Mouse (Mus musculus) kidney, embryonic 16.5 days (tissue): Measurements from ENCODE around the gene Chrna9. TPM values are rescaled to one million over a fixed set of nuclear protein-coding genes. Genes with fewer than 3 reads are reported as not detected.

Experiments used
- ATAC-seq: fragments of 200-750 bp; cut with Nextera tagmentation; 2 replicates; pipeline ENCODE4 v1.8.0; 2017; ENCODE audit warnings: moderate TSS enrichment; ENCODE audit not compliant: low FRiP score, low TSS enrichment
- H3K27ac ChIP-seq: fragments of 300-500 bp; sonication (generic); 2 replicates; pipeline ENCODE4 v1.5.1; 2014; ENCODE audit warnings: low read length
- H3K27me3 ChIP-seq: fragments of 300-500 bp; sonication (generic); 2 replicates; pipeline ENCODE4 v1.6.1; 2014; ENCODE audit warnings: low read length, control low read depth, mixed read lengths; ENCODE audit not compliant: insufficient read depth
- H3K36me3 ChIP-seq: fragments of 300-500 bp; sonication (generic); 2 replicates; pipeline ENCODE4 v1.6.1; 2014; ENCODE audit warnings: low read length, control low read depth, mixed read lengths; ENCODE audit not compliant: insufficient read depth
- H3K4me1 ChIP-seq: fragments of 300-500 bp; sonication (generic); 2 replicates; pipeline ENCODE4 v1.6.1; 2014; ENCODE audit warnings: low read length, control low read depth, mixed read lengths; ENCODE audit not compliant: insufficient read depth
- H3K4me2 ChIP-seq: fragments of 300-500 bp; sonication (generic); replicated peaks from 2 replicates; pipeline ENCODE4 v1.6.1; 2014; ENCODE audit warnings: low read depth, low read length
- H3K4me3 ChIP-seq: fragments of 300-500 bp; sonication (generic); 2 replicates; pipeline ENCODE4 v1.5.1; 2014; ENCODE audit warnings: mild to moderate bottlenecking, low read length
- H3K9ac ChIP-seq: fragments of 300-500 bp; sonication (generic); replicated peaks from 2 replicates; pipeline ENCODE4 v1.6.1; 2014; ENCODE audit warnings: low read length
- H3K9me3 ChIP-seq: fragments of 300-500 bp; sonication (generic); 2 replicates; pipeline ENCODE4 v1.6.1; 2016; ENCODE audit warnings: low read length, control low read depth
- WGBS: fragments of 180-500 bp; shearing (Covaris S2); extraction: QIAGEN DNeasy Blood & Tissue Kit; methylation state at CpG from one replicate; pipeline ENCODE4 v1.1.7; 2014; 5-methylcytosine and 5-hydroxymethylcytosine counted together
- polyA plus RNA-seq: library from polyadenylated mRNA; unstranded; fragments of >200 nt; fragmentation: Nextera tagmentation; extraction: Ambion mirVana; gene quantifications from 2 replicates; pipeline ENCODE4 v1.2.1, GENCODE M21; 2015

The Chrna9 gene
- polyA plus RNA-seq, 1 experiment from 2014 or later = 0.30 TPM

DNA sequence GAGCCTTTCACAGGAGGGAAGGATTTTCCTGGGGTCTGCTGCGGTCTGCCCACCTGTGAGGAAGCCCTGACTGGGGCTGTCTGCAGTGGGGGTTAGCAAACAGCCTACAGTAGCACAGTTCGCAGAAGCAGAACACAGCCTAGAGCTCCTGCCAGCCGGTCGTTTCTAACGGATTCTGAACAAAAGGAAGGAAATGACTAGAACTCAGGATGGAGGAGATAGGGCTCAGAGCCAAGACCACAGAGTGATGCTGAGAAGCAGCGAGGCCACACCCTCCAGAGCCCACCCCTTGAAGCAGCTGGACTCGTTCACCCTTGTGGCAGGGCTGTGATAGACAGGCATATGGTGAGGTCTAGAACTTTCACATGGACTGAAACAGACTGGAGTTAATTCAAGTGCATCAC lies 33.9 kb upstream of the Chrna9 start:
- ATAC-seq = peak; percentile 49; the same call in 1 of the 2 replicates
- H3K4me2 ChIP-seq = no peak overlapping the region
- no peak overlapping the region for H3K4me3 ChIP-seq
- H3K27me3 ChIP-seq = no peaks in the 10 kb centered on the region
- H3K36me3 ChIP-seq = no peaks in the 10 kb centered on the region
- no peaks in the 10 kb centered on the region for H3K4me1 ChIP-seq
- 53% methylated on average over 7 of the region's 7 CpGs for WGBS
- peaks cover 29% of the 10 kb centered on the region for H3K9me3 ChIP-seq
- H3K9ac ChIP-seq = no peak overlapping the region
- no peak overlapping the region for H3K27ac ChIP-seq

DNA sequence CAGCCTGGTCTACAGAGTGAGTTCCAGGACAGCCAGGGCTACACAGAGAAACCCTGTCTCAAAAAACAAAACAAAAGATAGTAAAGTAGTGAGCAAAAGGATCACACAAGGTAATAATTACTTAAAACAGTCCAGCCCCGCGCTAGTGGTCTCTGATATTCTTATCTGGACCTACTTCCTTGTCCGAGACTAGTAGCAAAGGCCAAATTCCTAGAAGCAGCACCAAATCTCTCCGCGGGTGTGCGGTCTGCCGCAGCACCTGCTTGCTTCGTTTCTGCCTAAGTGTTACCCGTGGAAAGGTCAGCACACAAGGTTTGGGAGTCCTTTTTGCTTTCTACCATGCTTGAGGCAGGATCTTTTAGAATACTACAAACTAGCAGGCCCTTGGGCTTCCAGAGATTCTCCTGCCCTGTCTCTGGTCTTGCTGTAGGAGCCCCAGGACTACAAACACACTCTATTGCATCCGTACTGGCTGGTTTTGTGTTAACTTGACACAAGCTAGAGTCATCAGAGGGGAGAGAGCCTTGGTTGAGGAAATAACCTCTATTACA lies 32.8 kb upstream of the Chrna9 start:
- Histone ChIP-seq H3K4me2 (no peak overlapping the region), H3K9me3 (peaks cover 29% of the 10 kb centered on the region), H3K4me3 (no peak overlapping the region), H3K36me3 (no peaks in the 10 kb centered on the region), H3K4me1 (no peaks in the 10 kb centered on the region), H3K9ac (no peak overlapping the region), H3K27me3 (no peaks in the 10 kb centered on the region), H3K27ac (no peak overlapping the region)
- 95% methylated on average over 10 of the region's 10 CpGs for WGBS
- no peak for ATAC-seq

DNA sequence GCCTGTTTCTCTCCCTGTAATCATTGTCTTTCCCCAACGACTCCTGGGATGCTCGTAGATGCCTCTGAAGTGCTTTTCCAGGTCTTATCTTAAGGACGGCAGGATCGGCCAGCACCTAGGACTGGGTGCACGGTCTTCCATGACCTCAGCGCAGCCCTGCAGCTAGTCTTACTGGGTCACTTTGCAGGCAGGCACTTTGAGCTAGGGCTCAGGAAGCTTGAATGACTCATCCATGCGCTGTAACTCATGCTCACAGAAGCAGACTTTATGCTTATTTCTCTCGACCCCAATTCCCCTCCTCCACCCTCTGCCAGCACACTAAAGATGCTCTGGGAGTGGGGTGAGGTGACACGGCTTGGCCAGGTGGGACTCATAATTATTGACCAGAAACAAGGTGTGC lies 31.9 kb upstream of the Chrna9 start:
- no peak for ATAC-seq
- H3K36me3 ChIP-seq = no peaks in the 10 kb centered on the region
- WGBS = 93% methylated on average over 9 of the region's 9 CpGs
- no peak overlapping the region for H3K9ac ChIP-seq
- H3K4me1 ChIP-seq = no peaks in the 10 kb centered on the region
- H3K9me3 ChIP-seq = peaks cover 29% of the 10 kb centered on the region
- H3K4me3 ChIP-seq = no peak overlapping the region
- H3K27ac ChIP-seq = no peak overlapping the region
- H3K27me3 ChIP-seq = no peaks in the 10 kb centered on the region
- no peak overlapping the region for H3K4me2 ChIP-seq

DNA sequence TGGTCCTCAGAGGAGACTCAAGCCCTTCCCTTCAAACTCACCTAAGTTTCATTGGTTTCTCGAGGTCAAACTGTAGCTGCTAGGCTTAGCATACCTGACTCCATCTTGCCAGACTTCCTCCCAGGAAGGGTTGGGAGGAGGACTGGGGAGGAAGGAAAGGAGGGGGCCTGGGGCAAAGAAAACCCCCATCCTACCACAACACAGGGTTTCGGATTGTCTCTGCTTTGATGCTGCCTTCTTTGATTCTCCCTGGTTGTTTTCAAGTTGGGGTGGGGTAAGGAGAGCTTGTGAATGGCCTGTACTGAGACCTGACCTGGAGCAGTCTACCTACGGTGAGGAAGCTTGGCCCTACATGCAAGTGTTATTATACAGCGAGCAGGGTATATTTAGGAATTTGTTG lies 30.2 kb upstream of the Chrna9 start:
- H3K4me1 ChIP-seq = no peaks in the 10 kb centered on the region
- peaks cover 29% of the 10 kb centered on the region for H3K9me3 ChIP-seq
- no peak for ATAC-seq
- H3K9ac ChIP-seq = no peak overlapping the region
- no peak overlapping the region for H3K4me3 ChIP-seq
- H3K27me3 ChIP-seq = no peaks in the 10 kb centered on the region
- H3K36me3 ChIP-seq = no peaks in the 10 kb centered on the region
- WGBS = 91% methylated on average over 4 of the region's 4 CpGs
- H3K27ac ChIP-seq = no peak overlapping the region
- H3K4me2 ChIP-seq = no peak overlapping the region

DNA sequence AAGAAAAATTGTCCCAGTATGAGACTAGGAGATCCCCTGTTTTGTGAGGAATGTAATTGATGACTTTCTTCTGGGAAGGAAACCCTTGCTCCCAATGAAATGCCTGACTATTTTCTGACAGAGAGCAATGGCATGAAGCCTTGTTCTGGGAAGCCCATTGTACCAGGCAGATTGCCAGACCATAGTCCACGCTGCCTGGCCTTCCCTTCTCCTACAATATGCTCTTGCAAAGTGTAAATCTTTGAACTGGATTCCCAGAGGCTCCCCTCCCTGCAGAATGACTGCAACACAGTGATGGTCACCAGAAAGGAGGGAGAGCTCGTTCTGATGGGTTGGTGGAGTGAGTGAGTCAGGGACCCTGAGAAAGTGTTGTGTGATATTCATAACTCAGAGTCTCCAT lies 26.0 kb upstream of the Chrna9 start:
- no peak overlapping the region for H3K27ac ChIP-seq
- H3K27me3 ChIP-seq = no peaks in the 10 kb centered on the region
- ATAC-seq = no peak
- WGBS = 77% methylated on average over 2 of the region's 2 CpGs
- no peak overlapping the region for H3K4me3 ChIP-seq
- no peak overlapping the region for H3K4me2 ChIP-seq
- H3K4me1 ChIP-seq = no peaks in the 10 kb centered on the region
- H3K9ac ChIP-seq = no peak overlapping the region
- peaks cover 18% of the 10 kb centered on the region for H3K9me3 ChIP-seq
- no peaks in the 10 kb centered on the region for H3K36me3 ChIP-seq

DNA sequence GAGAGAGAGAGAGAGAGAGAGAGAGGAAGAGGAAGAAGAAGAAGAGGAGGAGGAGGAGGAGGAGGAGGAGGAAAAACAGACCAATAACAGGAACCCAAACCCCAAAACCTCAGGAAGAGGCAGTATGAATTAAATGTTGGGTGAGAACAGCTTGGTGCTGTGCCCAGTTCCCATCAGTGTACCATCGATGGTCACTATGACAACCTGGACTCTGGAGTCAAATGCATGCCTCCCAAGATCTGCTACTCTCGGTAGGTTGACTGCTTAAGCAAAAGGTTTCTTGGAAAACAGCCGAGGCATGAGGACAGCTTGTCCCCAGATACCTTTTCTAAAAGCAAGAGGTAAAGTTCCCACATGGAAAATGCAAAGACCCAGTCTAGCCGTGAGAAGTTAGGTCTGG lies 25.4 kb upstream of the Chrna9 start:
- H3K36me3 ChIP-seq = no peaks in the 10 kb centered on the region
- H3K4me1 ChIP-seq = no peaks in the 10 kb centered on the region
- no peak overlapping the region for H3K27ac ChIP-seq
- no peak overlapping the region for H3K9ac ChIP-seq
- H3K4me3 ChIP-seq = no peak overlapping the region
- peaks cover 12% of the 10 kb centered on the region for H3K9me3 ChIP-seq
- H3K27me3 ChIP-seq = no peaks in the 10 kb centered on the region
- ATAC-seq = no peak
- 82% methylated on average over 4 of the region's 4 CpGs for WGBS
- H3K4me2 ChIP-seq = no peak overlapping the region

DNA sequence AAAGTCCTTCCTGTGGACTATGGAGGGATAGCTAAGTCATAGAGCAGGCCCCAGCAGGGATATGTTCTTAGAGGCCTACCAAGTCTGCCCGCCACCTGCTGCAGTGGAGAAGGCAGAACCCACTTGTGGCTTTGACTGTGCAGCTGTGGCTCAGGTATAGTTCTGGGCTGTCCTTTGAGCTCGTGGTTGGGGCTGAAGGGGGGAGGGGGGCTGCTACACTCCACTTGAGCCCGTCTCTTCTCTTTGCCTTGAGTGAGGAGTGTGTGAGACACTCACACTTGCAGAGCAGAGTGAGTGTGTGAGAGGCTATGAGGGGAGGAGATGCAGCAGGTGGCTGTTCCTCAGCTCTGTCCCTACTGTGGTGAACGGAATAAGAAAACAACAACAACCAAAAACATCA lies 24.3 kb upstream of the Chrna9 start:
- Histone ChIP-seq H3K4me2 (no peak overlapping the region), H3K9me3 (peaks cover 3% of the 10 kb centered on the region; the same call in 1 of the 2 replicates), H3K4me1 (no peaks in the 10 kb centered on the region), H3K4me3 (no peak overlapping the region), H3K27ac (no peak overlapping the region), H3K9ac (no peak overlapping the region), H3K27me3 (no peaks in the 10 kb centered on the region), H3K36me3 (no peaks in the 10 kb centered on the region)
- ATAC-seq = no peak
- 73% methylated on average over 4 of the region's 4 CpGs for WGBS

DNA sequence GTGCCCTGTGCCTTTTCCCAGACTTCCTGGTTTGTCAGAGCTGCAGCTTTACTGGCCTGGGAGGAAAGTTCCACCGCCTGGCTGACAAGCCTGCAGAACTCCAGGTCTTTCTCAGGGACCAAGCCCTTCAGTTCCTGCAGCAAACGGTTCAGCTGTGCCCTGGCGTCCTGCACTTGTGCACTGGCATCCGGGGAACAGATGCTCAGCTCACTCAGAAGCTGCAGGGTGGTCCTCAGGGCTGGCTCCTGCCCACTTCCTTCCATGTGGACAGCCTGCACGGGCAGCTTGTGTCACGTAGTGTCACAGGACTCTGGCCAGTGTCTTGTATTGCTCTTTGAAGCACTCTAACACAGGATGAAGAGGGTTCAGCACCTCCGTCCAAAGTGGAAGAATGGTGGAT lies 23.0 kb upstream of the Chrna9 start:
- no peak overlapping the region for H3K4me2 ChIP-seq
- no peaks in the 10 kb centered on the region; the same call in 1 of the 2 replicates for H3K9me3 ChIP-seq
- no peaks in the 10 kb centered on the region for H3K27me3 ChIP-seq
- H3K9ac ChIP-seq = no peak overlapping the region
- 77% methylated on average over 7 of the region's 7 CpGs for WGBS
- no peak overlapping the region for H3K27ac ChIP-seq
- H3K4me3 ChIP-seq = no peak overlapping the region
- no peaks in the 10 kb centered on the region for H3K4me1 ChIP-seq
- H3K36me3 ChIP-seq = no peaks in the 10 kb centered on the region
- ATAC-seq = no peak

DNA sequence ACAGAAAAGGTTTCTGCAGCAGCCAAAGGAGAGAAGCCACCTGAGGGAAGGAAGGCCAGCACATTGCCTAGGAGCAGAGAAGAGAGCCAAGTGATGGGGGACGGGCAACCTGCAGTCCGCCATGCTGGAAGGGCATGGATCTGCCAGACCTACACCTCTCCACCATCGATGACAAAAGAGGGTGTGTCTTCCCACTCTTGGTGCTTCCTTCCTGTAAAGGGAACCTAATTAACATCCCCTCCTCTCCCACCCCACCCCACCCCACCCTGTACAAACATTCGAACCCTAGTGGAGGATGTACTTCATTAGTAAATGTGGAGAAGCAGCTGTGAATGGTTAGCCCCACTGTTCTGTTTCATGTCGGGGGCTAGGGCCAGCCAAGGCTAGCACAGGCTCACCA lies 22.5 kb upstream of the Chrna9 start:
- H3K4me1 ChIP-seq = no peaks in the 10 kb centered on the region
- no peak for ATAC-seq
- WGBS = 88% methylated on average over 5 of the region's 5 CpGs
- H3K9me3 ChIP-seq = no peaks in the 10 kb centered on the region
- H3K4me3 ChIP-seq = no peak overlapping the region
- no peaks in the 10 kb centered on the region for H3K36me3 ChIP-seq
- H3K9ac ChIP-seq = no peak overlapping the region
- H3K4me2 ChIP-seq = no peak overlapping the region
- H3K27me3 ChIP-seq = no peaks in the 10 kb centered on the region
- no peak overlapping the region for H3K27ac ChIP-seq

DNA sequence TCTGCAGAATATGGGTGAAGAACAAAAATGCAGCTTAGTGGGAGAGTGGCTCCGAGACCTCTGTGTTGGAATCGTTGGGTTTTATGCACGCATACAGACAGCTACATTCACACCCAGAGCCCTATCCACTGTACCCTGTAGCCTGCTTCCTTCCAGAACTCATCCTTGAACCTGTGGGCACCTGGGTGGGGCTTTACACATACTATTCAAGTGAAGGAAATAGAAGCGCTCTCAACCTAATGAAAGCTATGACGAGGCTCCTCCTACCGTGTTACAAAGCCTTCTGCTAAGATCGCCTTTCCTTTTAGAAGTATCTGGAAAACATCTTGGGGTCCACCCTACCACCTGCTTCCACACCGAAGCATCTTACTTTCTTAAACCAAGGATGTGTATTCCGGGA lies 21.6 kb upstream of the Chrna9 start:
- no peaks in the 10 kb centered on the region for H3K36me3 ChIP-seq
- H3K9ac ChIP-seq = no peak overlapping the region
- no peaks in the 10 kb centered on the region for H3K27me3 ChIP-seq
- H3K4me2 ChIP-seq = no peak overlapping the region
- no peak overlapping the region for H3K4me3 ChIP-seq
- 89% methylated on average over 9 of the region's 9 CpGs for WGBS
- H3K4me1 ChIP-seq = no peaks in the 10 kb centered on the region
- H3K27ac ChIP-seq = no peak overlapping the region
- H3K9me3 ChIP-seq = no peaks in the 10 kb centered on the region
- no peak for ATAC-seq
